Mouse (Mus musculus) olfactory bulb, adult 2 months (tissue): ENCODE data around the gene Med29. TPM values are rescaled to one million over a fixed set of nuclear protein-coding genes. Genes with fewer than 3 reads are reported as not detected.

ENCODE experiments used
- H3K27ac ChIP-seq: fragments of 200-500 bp; 2 replicates; pipeline ENCODE4 v1.5.1; 2012; ENCODE audit warnings: low read depth, low read length; ENCODE audit not compliant: insufficient read depth
- H3K4me1 ChIP-seq: fragments of 200-500 bp; 2 replicates; pipeline ENCODE4 v1.6.1; 2012; ENCODE audit warnings: low read length; ENCODE audit not compliant: control insufficient read depth, insufficient read depth
- H3K4me3 ChIP-seq: fragments of 200-500 bp; 2 replicates; pipeline ENCODE4 v1.5.1; 2012; ENCODE audit warnings: mild to moderate bottlenecking, low read depth, low read length, moderate library complexity; ENCODE audit not compliant: insufficient read depth
- CTCF ChIP-seq: fragments of 200-500 bp; IDR thresholded peaks from 2 replicates; pipeline ENCODE4 v1.5.1; 2012; ENCODE audit warnings: low read depth, mild to moderate bottlenecking, low read length, moderate library complexity; ENCODE audit not compliant: insufficient read depth
- POLR2A ChIP-seq: fragments of 200-500 bp; IDR thresholded peaks from 2 replicates; pipeline ENCODE4 v1.6.1; 2012; ENCODE audit warnings: mild to moderate bottlenecking, low read depth, low read length, moderate library complexity; ENCODE audit not compliant: insufficient read depth
- WGBS: fragments of 180-500 bp; shearing (Covaris S2); methylation state at CpG from one replicate; pipeline ENCODE4 v1.1.7; 2018; 5-methylcytosine and 5-hydroxymethylcytosine counted together
- polyA plus RNA-seq: library from polyadenylated mRNA; stranded (reverse); fragments of >200 nt; gene quantifications from 2 replicates; pipeline ENCODE4 v1.2.4, GENCODE M21; 2012; ENCODE audit warnings: low replicate concordance; ENCODE audit not compliant: missing spikeins, insufficient read depth, insufficient read length

Gene Med29
- not detected in 2 replicates for polyA plus RNA-seq

- Histone ChIP-seq H3K4me1 (peaks cover 8% of the 10 kb centered on the region), H3K4me3 (peak within 1 kb of the TSS; percentile 66), H3K27ac (peak within 1 kb of the TSS; percentile 6; the same call in 1 of the 2 replicates)
- peak; percentile 76 for TF ChIP-seq POLR2A
- TF ChIP-seq CTCF, result no peak
- WGBS, result under 1% methylated on average over 58 of the region's 58 CpGs
Measured at GRCm38 (mm10) chr7:28392429-28393271, at the start of gene Med29, which contains the start of gene Paf1. Gene Med29 (minus strand): TSS chr7:28392708. Gene Paf1 (plus strand): TSS chr7:28392951.

GRCm38 (mm10) chr7:28441776-28442485 is 49.4 kb upstream of the Med29 start:
- Histone ChIP-seq H3K27ac (no peak overlapping the region), H3K4me1 (peaks cover 4% of the 10 kb centered on the region), H3K4me3 (no peak overlapping the region)
- WGBS, result 88% methylated on average over 13 of the region's 14 CpGs
- TF ChIP-seq POLR2A (no peak), CTCF (no peak)

GRCm38 (mm10) chr7:28440739-28441138 is 48.2 kb upstream of the Med29 start:
- Histone ChIP-seq H3K4me3 (peak overlapping the region; percentile 11; the same call in 1 of the 2 replicates), H3K27ac (no peak overlapping the region), H3K4me1 (peaks cover 6% of the 10 kb centered on the region)
- TF ChIP-seq CTCF (no peak), POLR2A (no peak)
- WGBS, result 42% methylated on average over 2 of the region's 2 CpGs

GRCm38 (mm10) chr7:28438771-28439170 is 46.3 kb upstream of the Med29 start:
- no peak overlapping the region for H3K27ac ChIP-seq
- TF ChIP-seq POLR2A (no peak), CTCF (no peak)

GRCm38 (mm10) chr7:28437964-28438363 is 45.5 kb upstream of the Med29 start:
- no peak overlapping the region for H3K27ac ChIP-seq
- H3K4me1 ChIP-seq, result peaks cover 6% of the 10 kb centered on the region
- TF ChIP-seq POLR2A, result no peak
- TF ChIP-seq CTCF, result no peak
- no peak overlapping the region for H3K4me3 ChIP-seq

More at GRCm38 (mm10) chr7:28438771-28439170, 46.3 kb upstream of the Med29 start:
- peaks cover 6% of the 10 kb centered on the region for H3K4me1 ChIP-seq
- 94% methylated on average over 2 of the region's 2 CpGs for WGBS
- H3K4me3 ChIP-seq, result no peak overlapping the region

- H3K27ac ChIP-seq, result peak within 1 kb of the TSS; percentile 68
- 3% methylated on average over 16 of the region's 16 CpGs for WGBS
- H3K4me1 ChIP-seq, result peaks cover 6% of the 10 kb centered on the region
- peak within 1 kb of the TSS; percentile 63 for H3K4me3 ChIP-seq
- TF ChIP-seq POLR2A (no peak), CTCF (no peak)
Measured at GRCm38 (mm10) chr7:28436932-28437570, 44.5 kb upstream of the Med29 start, which contains the start of gene Gmfg. Gene Gmfg (plus strand): TSS chr7:28437447.

GRCm38 (mm10) chr7:28436271-28436904 is 43.9 kb upstream of the Med29 start:
- Histone ChIP-seq H3K27ac (peak overlapping the region; percentile 68), H3K4me1 (peaks cover 6% of the 10 kb centered on the region), H3K4me3 (peak overlapping the region; percentile 80)
- TF ChIP-seq CTCF, result peak; percentile 72
- no peak for TF ChIP-seq POLR2A
- WGBS, result 3% methylated on average over 64 of the region's 64 CpGs

GRCm38 (mm10) chr7:28435660-28436259 is 43.3 kb upstream of the Med29 start:
- peaks cover 6% of the 10 kb centered on the region for H3K4me1 ChIP-seq
- TF ChIP-seq POLR2A (no peak), CTCF (no peak)
- 29% methylated on average over 70 of the region's 70 CpGs for WGBS
- no peak overlapping the region for H3K27ac ChIP-seq
- H3K4me3 ChIP-seq, result peak overlapping the region; percentile 80
